Mouse (Mus musculus): ENCODE results near the gene Dnmbp.

Gene Dnmbp

GRCm38 (mm10) chr19:43949111-43949810, 9.3 kb upstream of the Dnmbp start:
- DNase-seq (ENCODE audit: low spot score): no peak

- no peak for DNase-seq (ENCODE audit: low spot score)
These were observed 4.6 kb upstream of the Dnmbp start for GRCm38 (mm10) chr19:43944566-43944965.

GRCm38 (mm10) chr19:43943076-43943475, 3.1 kb upstream of the Dnmbp start:
- no peak for DNase-seq (ENCODE audit: low spot score)

- DNase-seq (ENCODE audit: low spot score): no peak
These were observed 721 bp downstream of the Dnmbp start for GRCm38 (mm10) chr19:43939171-43939768.

DNA sequence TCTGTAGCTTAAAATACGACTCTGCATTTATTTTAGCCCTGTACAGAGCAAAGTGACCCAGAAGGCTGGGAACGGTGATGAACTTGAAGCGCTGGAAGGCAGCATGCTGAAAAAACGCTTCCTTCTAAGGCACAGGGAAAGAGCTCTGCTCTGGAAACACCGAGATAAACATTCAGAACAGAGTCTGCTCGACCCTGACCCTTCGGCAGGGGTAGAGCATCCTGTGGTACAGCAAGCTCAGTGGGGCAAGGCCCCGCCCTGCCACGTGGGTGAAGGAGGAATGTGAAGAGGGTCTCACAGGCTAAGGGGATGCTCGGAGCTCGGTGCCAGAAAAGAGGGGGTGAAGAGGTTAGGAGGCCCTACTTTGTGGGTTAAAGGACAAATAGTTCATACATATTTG, 1.6 kb downstream of the Dnmbp start:
- no peak for DNase-seq (ENCODE audit: low spot score)

- DNase-seq (ENCODE audit: low spot score): no peak
These were observed 9.1 kb downstream of the Dnmbp start for GRCm38 (mm10) chr19:43930926-43931325.

GRCm38 (mm10) chr19:43930366-43930765, 9.6 kb downstream of the Dnmbp start:
- DNase-seq (ENCODE audit: low spot score): no peak

GRCm38 (mm10) chr19:43929869-43930268, 10.1 kb downstream of the Dnmbp start:
- DNase-seq (ENCODE audit: low spot score): no peak

DNA sequence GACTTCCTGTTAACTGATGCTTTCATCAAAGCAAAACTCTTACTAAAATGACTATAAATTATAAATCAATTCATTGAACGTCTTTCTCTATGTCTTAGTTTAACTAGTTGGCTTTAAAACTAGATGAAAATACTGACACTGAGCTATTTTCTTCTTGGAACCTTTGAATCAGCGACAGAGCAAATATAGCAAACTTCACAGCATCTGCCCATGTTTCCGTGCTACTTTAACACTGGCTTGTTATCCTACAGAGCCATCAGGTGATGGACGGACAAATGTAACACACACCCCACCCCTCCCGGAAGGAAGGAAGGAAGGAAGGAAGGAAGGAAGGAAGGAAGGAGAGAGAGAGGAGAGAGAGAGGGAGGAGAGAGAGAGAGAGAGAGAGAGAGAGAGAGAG, 12.0 kb downstream of the Dnmbp start:
- no peak for DNase-seq (ENCODE audit: low spot score)

DNA sequence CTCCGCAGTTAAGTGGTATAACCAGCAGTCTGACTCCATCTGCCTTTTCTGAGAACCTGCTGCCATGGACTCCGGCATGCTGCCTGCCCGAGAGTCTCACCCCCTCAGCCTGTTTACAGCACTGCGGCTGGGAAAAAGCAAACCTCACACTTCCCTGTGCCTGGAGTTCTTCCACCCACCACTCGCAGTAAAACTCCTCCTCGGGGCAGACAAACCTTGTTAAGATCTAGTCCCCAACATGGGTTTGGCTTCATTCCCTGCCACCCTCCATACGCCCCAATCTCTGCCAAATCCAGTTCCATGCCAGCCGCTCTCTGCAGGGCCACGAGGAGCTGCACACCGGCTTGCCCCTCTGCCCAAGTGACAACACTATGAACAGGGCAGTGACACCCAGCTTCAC, 12.9 kb downstream of the Dnmbp start:
- no peak for DNase-seq (ENCODE audit: low spot score)

DNA sequence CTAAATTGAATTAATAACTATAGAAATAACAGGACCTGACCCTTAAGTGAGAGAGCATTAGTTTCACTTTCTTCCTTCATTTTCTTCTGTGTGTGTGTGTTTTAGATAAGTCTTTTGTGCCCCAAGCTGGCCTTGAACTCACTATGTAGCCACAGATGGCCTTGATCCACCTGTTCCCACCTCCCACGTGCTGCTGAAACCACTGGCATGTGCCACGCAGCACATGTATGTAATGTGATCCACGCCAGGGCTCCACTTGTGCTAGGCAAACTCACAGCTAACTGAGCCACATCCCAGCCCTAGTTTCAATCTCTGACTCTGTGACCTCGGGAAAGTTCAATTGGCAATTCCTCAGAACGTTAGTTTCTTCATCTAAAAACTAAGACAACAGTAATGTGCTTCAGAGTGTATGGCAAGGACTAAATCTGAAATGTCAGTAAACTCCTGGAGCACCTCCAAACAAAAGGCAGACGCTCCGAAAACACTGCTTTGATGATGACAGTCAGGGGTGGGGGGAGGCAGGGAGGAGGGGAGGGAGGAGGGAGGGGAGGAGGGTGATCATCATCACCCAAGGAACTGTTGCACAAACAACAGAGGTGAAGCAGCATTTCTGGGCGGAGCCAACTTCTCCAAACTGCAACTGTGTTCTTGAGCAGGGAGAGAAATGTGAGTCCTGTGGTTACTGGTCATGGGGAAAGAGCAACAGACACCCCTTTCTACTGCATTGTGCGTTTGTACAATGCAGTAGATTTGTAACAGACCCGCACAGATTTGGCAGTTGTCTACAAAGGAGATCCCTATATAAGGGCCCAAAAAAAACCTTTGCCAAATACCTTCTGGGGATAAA, 13.6 kb downstream of the Dnmbp start:
- no peak for DNase-seq (ENCODE audit: low spot score)

- DNase-seq (ENCODE audit: low spot score): no peak
These were observed 15.6 kb downstream of the Dnmbp start for GRCm38 (mm10) chr19:43924361-43924760.

DNA sequence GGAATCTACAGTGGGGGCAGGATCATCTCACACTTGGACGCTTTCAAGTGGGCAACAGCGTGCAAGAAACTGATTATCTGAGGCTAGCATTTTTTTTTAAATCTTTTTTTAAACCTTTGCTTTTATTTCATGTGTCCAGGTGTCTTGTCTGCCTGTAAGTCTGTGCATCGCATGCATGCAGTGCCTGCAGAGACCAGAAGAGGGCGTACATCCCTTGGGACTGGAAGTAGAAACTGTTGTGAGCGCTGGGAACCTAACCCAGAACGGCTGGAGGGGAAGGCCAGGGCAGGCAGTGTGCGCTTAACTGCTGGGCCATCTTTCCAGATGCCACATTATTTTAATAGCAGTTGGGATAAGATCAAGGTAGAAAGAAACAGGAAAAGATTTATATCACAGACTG, 17.0 kb downstream of the Dnmbp start:
- DNase-seq (ENCODE audit: low spot score): no peak

DNA sequence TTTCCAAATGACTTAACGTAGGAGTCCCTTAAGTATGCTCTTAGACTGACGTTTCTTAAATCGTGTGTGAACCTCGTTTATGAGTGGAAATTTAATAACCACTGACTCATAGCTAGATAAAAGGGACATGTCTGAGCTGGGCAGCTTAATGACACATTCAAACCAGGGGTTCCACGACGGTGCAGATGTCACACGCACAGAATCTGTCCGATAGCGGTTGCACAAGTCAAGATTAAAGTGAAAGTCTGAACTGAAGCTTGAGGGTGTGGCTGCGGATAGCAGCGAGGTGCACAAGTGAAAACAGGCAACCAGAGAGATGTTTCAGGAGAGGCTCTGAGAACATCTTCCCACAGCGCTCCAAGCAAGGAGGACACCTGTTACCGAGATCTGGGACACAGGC, 18.6 kb downstream of the Dnmbp start:
- no peak for DNase-seq (ENCODE audit: low spot score)

DNA sequence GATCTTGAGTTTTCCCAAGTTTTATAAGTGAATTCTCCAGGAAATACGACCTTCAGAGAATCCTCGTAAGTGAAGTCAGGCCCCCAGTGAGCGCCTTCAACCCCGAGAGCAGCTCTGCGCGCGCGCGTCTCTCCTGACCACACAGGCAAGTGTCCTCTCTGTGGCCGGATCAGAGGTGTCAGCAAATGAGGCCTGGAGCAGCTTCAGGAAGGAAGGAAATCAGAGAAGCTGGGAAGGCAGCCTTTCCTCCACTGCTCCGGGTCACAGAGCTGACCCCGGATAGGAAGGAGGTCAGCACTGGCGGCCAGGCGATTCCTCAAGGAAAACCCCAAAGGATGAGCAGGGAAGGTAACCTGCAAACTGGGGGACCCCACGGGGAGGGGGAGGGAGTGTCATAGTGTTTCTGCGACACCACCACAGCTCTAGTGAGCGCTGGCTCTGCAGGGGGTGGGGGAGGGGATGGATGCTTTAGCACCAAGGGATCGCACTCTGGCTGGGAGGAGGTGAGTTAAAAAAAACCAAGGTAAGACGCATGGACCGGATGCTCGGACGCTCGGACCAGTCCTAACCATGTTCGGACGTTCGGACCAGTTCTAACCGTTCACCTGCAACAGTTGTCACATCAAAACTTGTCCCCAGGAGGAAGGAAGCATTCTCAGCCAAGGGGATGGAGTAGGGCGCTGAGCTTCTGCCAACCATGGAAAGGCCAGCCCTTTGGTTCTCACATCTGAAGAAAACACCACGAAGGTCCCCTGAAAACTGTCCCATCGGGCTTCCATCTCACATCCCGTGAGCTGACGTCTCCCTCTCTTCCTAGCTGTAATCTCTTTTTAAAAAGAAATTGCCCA, 19.3 kb downstream of the Dnmbp start:
- DNase-seq (ENCODE audit: low spot score): no peak

DNA sequence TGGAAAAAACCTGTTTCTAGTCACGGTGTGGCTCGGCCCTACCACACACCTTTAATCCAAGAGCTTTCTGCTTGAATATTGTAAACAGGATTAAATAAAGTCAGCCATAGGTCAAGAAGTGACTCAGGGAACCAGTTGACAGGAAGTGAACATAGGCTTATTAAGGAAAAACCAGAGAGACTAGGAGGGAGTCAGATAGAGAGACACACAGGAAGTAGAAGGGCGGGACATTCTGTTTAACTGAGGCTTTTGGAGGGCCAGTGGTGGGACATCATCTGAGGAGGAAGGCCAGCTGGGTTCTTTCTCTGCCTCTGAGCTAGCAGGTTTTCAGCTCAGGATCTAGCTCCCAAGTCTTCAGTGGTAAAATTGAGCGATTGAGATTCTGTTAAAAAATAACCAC, 20.1 kb downstream of the Dnmbp start:
- DNase-seq (ENCODE audit: low spot score): no peak

DNA sequence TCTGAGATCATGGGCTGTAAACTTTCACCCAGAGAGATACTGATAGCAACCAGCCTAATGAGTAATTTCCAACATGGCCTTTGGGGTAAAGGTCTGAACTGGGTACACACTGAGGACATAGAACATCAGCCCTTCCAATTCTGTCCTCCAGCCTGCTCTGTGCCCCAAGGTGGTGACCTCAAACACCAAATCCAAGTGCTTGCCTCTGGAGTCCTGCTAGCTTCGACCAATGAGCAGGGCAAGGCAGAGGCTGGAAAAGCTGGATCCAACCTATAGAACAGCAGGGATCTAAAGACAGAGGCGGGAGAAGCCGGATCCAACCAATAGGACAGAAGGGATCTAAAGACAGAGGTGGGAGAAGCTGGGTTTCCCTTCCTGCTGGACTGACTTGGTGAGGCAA, 21.2 kb downstream of the Dnmbp start:
- no peak for DNase-seq (ENCODE audit: low spot score)

DNA sequence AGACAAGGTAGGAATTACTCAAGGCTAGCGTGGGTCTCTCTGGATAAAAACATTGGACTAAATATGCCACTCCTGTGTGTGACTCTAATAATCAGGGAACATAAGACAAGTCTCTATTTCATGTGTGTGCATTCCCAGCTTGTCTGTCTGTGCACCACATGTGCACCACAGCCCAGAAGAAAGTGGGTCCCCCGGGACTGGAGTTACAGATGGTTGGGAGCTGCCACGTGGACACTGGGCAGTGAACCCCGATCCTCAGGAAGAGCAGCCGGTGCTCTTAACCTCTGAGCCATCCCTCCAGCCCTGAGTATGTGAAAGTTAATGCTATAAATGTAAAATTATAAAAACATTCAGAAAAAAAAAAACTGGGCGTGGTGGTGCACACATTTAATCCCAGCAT, 22.2 kb downstream of the Dnmbp start:
- DNase-seq (ENCODE audit: low spot score): no peak

DNA sequence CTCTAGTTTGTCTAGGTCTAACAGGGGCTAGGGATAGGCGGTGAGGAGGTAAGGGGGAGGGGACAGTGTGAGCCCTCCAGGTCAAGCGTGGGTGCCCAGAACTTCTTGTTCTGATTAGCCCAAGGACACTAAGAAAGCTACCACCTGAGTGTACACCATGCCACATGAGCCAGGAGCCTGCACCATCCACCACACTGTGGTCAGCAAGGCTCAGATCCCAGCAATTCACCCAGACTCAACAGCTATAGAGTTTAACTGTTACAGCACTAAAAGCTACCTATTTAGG, 22.6 kb downstream of the Dnmbp start:
- no peak for DNase-seq (ENCODE audit: low spot score)

- no peak for DNase-seq (ENCODE audit: low spot score)
These were observed 23.2 kb downstream of the Dnmbp start for GRCm38 (mm10) chr19:43916586-43917405.

GRCm38 (mm10) chr19:43915431-43915830, 24.6 kb downstream of the Dnmbp start:
- no peak for DNase-seq (ENCODE audit: low spot score)

GRCm38 (mm10) chr19:43914986-43915385, 25.0 kb downstream of the Dnmbp start:
- no peak for DNase-seq (ENCODE audit: low spot score)

Measured in spleen, adult 12 weeks (tissue).